Mouse (Mus musculus): ENCODE data around the gene Rhox9.
"Not testable (repeated sequence)": the region's sequence is repeated elsewhere in the genome, so short reads cannot be mapped to it uniquely, and the experiment has no call there.

Rhox9 gene

GRCm38 (mm10) chrX:37901670-37902069, at the start of gene Rhox9:
Rhox9 (minus strand) TSS chrX:37901770.
- not testable (repeated sequence) for DNase-seq (ENCODE audit: low read depth)

- DNase-seq (ENCODE audit: low read depth) = no peak
Observed at GRCm38 (mm10) chrX:37916311-37916710, 14.7 kb upstream of the Rhox9 start.

- DNase-seq (ENCODE audit: low read depth) = no peak
Observed at GRCm38 (mm10) chrX:37908581-37908980, 7.0 kb upstream of the Rhox9 start.

GRCm38 (mm10) chrX:37903727-37904126, 2.2 kb upstream of the Rhox9 start:
- no peak for DNase-seq (ENCODE audit: low read depth)

- DNase-seq (ENCODE audit: low read depth) = not testable (repeated sequence)
Observed at GRCm38 (mm10) chrX:37897132-37897531, 4.4 kb downstream of the Rhox9 start, which contains the start of gene Rhox7b. Rhox7b (minus strand) TSS chrX:37897232.

GRCm38 (mm10) chrX:37878844-37879243, 22.7 kb downstream of the Rhox9 start, which contains the start of gene Rhox8:
Rhox8 (minus strand) TSS chrX:37878944.
- no peak for DNase-seq (ENCODE audit: low read depth)

GRCm38 (mm10) chrX:37871641-37872040, 29.9 kb downstream of the Rhox9 start:
- no peak for DNase-seq (ENCODE audit: low read depth)
